Mouse (Mus musculus): ENCODE measurements around the gene Tcam1.

DNA sequence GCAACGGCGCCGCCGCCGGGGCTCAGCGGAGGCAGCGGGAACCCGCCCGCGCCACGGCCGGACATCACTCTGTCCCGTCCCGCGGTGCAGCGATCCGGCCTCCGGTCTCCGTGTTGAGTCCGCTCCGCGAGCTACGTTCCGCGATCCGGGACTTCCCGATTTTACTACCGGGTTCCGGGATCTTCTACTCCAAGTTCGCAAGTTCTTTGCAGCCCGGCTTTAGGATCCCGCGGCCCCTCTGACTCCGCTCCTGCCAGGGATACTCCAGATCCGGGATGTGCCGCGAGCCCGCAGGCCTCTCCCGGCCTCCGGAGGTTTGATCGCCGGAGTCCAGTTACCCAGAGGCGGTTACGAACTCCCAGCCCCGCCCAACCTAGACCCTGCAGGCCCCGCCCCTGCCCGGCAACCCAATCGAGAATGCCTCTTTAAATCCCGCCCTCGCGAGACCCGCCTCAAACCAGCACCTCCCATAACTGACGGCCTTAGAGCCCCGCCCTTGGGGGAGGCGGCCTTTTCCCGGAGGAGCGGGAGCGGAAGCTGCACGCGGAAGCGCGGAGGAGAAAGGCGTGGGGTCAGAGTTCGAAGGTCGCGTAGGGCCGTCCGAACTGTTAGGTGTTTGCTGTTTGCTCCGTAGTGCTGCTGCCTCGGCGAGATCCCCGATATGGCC is 3.7 kb upstream of the Tcam1 start, which contains the start of gene Smarcd2:
- 0 out of 6 replicates have a peak, but pooled peaks of 1 of the 3 experiments have one; percentile 11 for TF ChIP-seq CTCF (IDR thresholded peaks at IDR 0.05 in 2 of 3, conservative IDR thresholded peaks at IDR 0.05 in 1 of 3; ENCODE audit: control insufficient read depth in 1 of 3, insufficient read depth in 1 of 3, low read depth in 2 of 3, low read length in 3 of 3, poor library complexity in 1 of 3, severe bottlenecking in 1 of 3)
- 0 out of 2 replicates have a peak, but pooled peaks have one; percentile 42 for TF ChIP-seq NRF1 (IDR thresholded peaks at IDR 0.05; ENCODE audit: insufficient read depth, low read depth, low read length, poor library complexity, severe bottlenecking)
- TF ChIP-seq RCOR1 (IDR thresholded peaks at IDR 0.05; ENCODE audit: low read depth, low read length): no peak
